Mouse (Mus musculus) testis, adult 2 months (tissue): ENCODE results near the gene Dbp.

ENCODE experiments used
- CTCF ChIP-seq: fragments of 200-500 bp; IDR thresholded peaks from 2 replicates; pipeline ENCODE4 v1.5.1; 2012; ENCODE audit warnings: low read depth, mild to moderate bottlenecking, inconsistent platforms, low read length, moderate library complexity; ENCODE audit not compliant: control insufficient read depth, insufficient read depth, insufficient replicate concordance
- POLR2A ChIP-seq: fragments of 200-500 bp; IDR thresholded peaks from 2 replicates; pipeline ENCODE4 v1.6.1; 2012; ENCODE audit warnings: low read depth, mild to moderate bottlenecking, inconsistent platforms, low read length, moderate library complexity; ENCODE audit not compliant: control insufficient read depth

DNA sequence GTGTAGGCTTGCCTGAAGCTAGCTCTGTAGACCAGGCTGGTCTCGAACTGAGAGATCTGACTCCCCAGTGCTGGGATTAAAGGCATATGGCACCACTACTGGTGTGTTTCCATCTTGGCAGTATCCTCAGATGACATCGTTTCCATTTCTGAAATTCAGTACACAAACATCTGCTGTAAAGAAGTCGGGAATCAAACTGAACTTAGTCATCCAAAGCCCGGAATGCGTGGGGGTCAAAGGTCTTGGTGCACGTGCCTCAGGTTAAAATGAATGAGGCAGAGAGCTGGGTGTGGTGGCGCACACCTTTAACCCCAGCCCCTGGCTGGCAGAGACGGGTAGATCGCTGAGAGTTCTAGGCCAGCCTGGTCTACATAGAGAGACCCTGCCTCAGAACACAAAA lies 45.3 kb downstream of the Dbp start:
- no peak for TF ChIP-seq CTCF
- no peak for TF ChIP-seq POLR2A
